Mouse (Mus musculus) intestine, embryonic 16.5 days (tissue): Measurements from ENCODE around the gene Susd4. TPM values are rescaled to one million over a fixed set of nuclear protein-coding genes. Genes with fewer than 3 reads are reported as not detected.

Source experiments
- ATAC-seq: fragments of 200-750 bp; cut with Nextera tagmentation; 2 replicates; pipeline ENCODE4 v1.8.0; 2017; ENCODE audit warnings: moderate TSS enrichment, moderate library complexity
- H3K27ac ChIP-seq: fragments of 300-500 bp; sonication (generic); 2 replicates; pipeline ENCODE4 v1.5.1; 2014; ENCODE audit warnings: mild to moderate bottlenecking, low read length
- H3K27me3 ChIP-seq: fragments of 300-500 bp; sonication (generic); replicated peaks from 2 replicates; pipeline ENCODE4 v1.6.1; 2014; ENCODE audit warnings: low read length, control low read depth, mixed read lengths; ENCODE audit not compliant: control insufficient read depth, insufficient read depth
- H3K36me3 ChIP-seq: fragments of 300-500 bp; sonication (generic); 2 replicates; pipeline ENCODE4 v1.6.1; 2014; ENCODE audit warnings: low read length, control low read depth; ENCODE audit not compliant: control insufficient read depth, insufficient read depth
- H3K4me1 ChIP-seq: fragments of 300-500 bp; sonication (generic); 2 replicates; pipeline ENCODE4 v1.6.1; 2014; ENCODE audit warnings: low read length, control low read depth, mixed read lengths; ENCODE audit not compliant: control insufficient read depth, insufficient read depth
- H3K4me2 ChIP-seq: fragments of 300-500 bp; sonication (generic); 2 replicates; pipeline ENCODE4 v1.6.1; 2014; ENCODE audit warnings: low read depth, low read length, control low read depth
- H3K4me3 ChIP-seq: fragments of 300-500 bp; sonication (generic); 2 replicates; pipeline ENCODE4 v1.5.1; 2014; ENCODE audit warnings: mild to moderate bottlenecking, low read length
- H3K9ac ChIP-seq: fragments of 300-500 bp; sonication (generic); 2 replicates; pipeline ENCODE4 v1.6.1; 2014; ENCODE audit warnings: low read depth, low read length
- H3K9me3 ChIP-seq: fragments of 300-500 bp; sonication (generic); 2 replicates; pipeline ENCODE4 v1.6.1; 2016; ENCODE audit warnings: low read length, control low read depth; ENCODE audit not compliant: control insufficient read depth
- WGBS: fragments of 180-500 bp; shearing (Covaris S2); extraction: QIAGEN DNeasy Blood & Tissue Kit; methylation state at CpG from one replicate; pipeline ENCODE4 v1.1.7; 2014; 5-methylcytosine and 5-hydroxymethylcytosine counted together
- polyA plus RNA-seq: library from polyadenylated mRNA; unstranded; fragments of >200 nt; fragmentation: Nextera tagmentation; extraction: Ambion mirVana; gene quantifications from 2 replicates; pipeline ENCODE4 v1.2.1, GENCODE M21; 2015

The Susd4 gene
- polyA plus RNA-seq, 1 experiment from 2014 or later, result 12.3 TPM

DNA sequence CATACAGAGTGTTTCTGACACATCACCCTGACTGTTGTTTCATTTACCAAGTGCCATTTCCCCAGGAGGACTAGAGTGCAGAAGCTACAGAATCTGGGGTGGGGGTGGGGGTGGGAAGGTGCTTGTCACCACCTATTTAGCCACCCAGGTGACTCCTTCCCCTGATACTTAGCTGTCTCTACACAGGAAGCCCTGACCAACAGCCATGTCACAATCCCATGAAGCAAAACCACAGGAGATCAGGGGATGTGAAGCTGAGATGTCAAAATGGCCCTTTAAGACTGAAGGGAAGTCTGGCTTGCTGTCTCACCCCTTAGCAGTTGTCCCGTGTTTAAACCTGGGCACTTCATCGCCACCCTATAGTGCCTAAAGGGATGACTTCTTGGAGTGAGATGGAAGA lies 37.9 kb downstream of the Susd4 start:
- no peak overlapping the region for H3K9ac ChIP-seq
- H3K4me3 ChIP-seq, result no peak overlapping the region
- WGBS, result 79% methylated on average over 2 of the region's 2 CpGs
- no peaks in the 10 kb centered on the region for H3K9me3 ChIP-seq
- H3K36me3 ChIP-seq, result no peaks in the 10 kb centered on the region
- no peaks in the 10 kb centered on the region for H3K27me3 ChIP-seq
- no peaks in the 10 kb centered on the region for H3K4me1 ChIP-seq
- ATAC-seq, result no peak
- H3K27ac ChIP-seq, result no peak overlapping the region
- no peak overlapping the region for H3K4me2 ChIP-seq

GRCm38 (mm10) chr1:182802891-182803290 lies 39.2 kb downstream of the Susd4 start:
- Histone ChIP-seq H3K27me3 (no peaks in the 10 kb centered on the region), H3K4me1 (no peaks in the 10 kb centered on the region), H3K27ac (no peak overlapping the region), H3K9ac (no peak overlapping the region), H3K9me3 (no peaks in the 10 kb centered on the region), H3K4me3 (no peak overlapping the region), H3K4me2 (no peak overlapping the region), H3K36me3 (no peaks in the 10 kb centered on the region)
- ATAC-seq, result no peak
- WGBS, result 65% methylated on average over 15 of the region's 15 CpGs

- H3K4me3 ChIP-seq, result no peak overlapping the region
- H3K9ac ChIP-seq, result 0 out of 2 replicates have a peak overlapping the region, but pooled peaks have one; percentile 3
- no peaks in the 10 kb centered on the region for H3K9me3 ChIP-seq
- H3K4me1 ChIP-seq, result peaks cover 5% of the 10 kb centered on the region; the same call in 1 of the 2 replicates
- no peak overlapping the region for H3K4me2 ChIP-seq
- H3K27ac ChIP-seq, result no peak overlapping the region
- H3K36me3 ChIP-seq, result no peaks in the 10 kb centered on the region
- ATAC-seq, result no peak
- H3K27me3 ChIP-seq, result no peaks in the 10 kb centered on the region
- WGBS, result 46% methylated on average over 7 of the region's 7 CpGs
Measured at GRCm38 (mm10) chr1:182813991-182814390, 50.3 kb downstream of the Susd4 start.

DNA sequence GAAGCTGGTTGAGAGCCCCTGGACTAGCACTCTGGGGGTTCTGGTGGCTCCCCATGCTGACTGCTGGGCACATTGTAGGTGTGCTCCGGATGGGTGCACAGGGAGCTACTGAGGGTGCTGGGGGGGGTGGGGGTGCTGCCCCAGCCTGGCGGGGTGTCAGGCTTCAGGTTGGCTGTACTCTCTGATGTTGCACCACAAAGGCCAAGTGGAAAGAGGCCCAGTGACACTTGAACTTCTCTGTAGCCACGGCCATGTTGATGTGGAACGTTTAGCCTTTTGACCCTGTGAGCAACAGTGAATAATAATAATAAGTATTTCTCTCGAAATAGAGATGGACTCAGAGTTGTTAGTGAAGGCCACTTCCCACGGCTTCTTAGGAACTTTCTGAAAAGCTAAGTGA lies 50.9 kb downstream of the Susd4 start:
- no peak for ATAC-seq
- no peak overlapping the region for H3K9ac ChIP-seq
- H3K4me1 ChIP-seq, result peaks cover 8% of the 10 kb centered on the region; the same call in 1 of the 2 replicates
- no peak overlapping the region for H3K4me2 ChIP-seq
- H3K4me3 ChIP-seq, result no peak overlapping the region
- H3K36me3 ChIP-seq, result no peaks in the 10 kb centered on the region
- H3K9me3 ChIP-seq, result no peaks in the 10 kb centered on the region
- H3K27ac ChIP-seq, result no peak overlapping the region
- 87% methylated on average over 6 of the region's 6 CpGs for WGBS
- H3K27me3 ChIP-seq, result no peaks in the 10 kb centered on the region

GRCm38 (mm10) chr1:182817106-182817505 lies 53.4 kb downstream of the Susd4 start:
- Histone ChIP-seq H3K4me3 (no peak overlapping the region), H3K27me3 (no peaks in the 10 kb centered on the region), H3K4me2 (no peak overlapping the region), H3K4me1 (peaks cover 8% of the 10 kb centered on the region; the same call in 1 of the 2 replicates), H3K36me3 (no peaks in the 10 kb centered on the region), H3K27ac (no peak overlapping the region), H3K9me3 (no peaks in the 10 kb centered on the region), H3K9ac (no peak overlapping the region)
- no peak for ATAC-seq
- WGBS, result 58% methylated on average over 5 of the region's 5 CpGs

DNA sequence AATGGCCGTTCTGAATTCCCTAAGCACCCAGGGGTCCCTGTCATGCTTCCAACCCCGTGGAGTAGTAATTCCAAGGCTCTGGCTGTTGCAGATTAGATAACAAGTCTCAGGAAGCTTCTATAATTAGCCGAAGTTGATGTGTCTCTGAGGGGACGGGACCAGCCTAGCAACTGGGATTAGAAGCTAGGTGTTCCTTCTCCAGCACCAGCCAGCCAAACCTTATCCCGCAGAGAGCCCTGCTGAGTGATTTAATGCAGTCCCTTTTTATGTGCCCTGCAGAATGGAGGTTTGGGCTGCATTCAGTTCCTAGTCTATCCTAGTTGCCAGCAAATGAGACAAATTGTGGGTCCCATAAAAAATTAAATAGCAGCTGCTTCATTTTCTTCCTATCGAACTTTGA lies 54.0 kb downstream of the Susd4 start:
- peaks cover 8% of the 10 kb centered on the region; the same call in 1 of the 2 replicates for H3K4me1 ChIP-seq
- H3K9ac ChIP-seq, result no peak overlapping the region
- H3K4me3 ChIP-seq, result no peak overlapping the region
- no peak overlapping the region for H3K27ac ChIP-seq
- 32% methylated on average over 6 of the region's 6 CpGs for WGBS
- H3K27me3 ChIP-seq, result no peaks in the 10 kb centered on the region
- H3K36me3 ChIP-seq, result no peaks in the 10 kb centered on the region
- H3K4me2 ChIP-seq, result no peak overlapping the region
- no peaks in the 10 kb centered on the region for H3K9me3 ChIP-seq
- no peak for ATAC-seq

DNA sequence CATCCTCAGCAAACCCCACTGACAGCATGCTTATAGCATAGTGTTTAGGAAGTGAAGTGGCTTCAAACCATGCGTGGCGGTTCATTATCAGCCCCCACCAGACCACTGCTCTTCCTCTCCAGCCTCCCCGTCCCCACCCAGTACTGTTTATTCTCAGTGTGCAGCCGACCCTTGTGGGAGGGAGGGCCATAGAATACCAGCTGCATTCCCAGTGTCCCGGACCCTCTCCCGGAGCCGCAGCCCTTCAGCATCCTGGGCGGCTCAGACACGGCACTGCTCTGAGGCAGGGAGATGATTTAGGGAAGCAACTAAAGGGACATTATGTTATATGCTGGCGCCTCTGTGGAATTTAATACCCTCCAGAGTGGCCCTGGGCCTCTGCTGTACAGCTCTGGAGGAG lies 55.3 kb downstream of the Susd4 start:
- no peak overlapping the region for H3K4me3 ChIP-seq
- H3K9ac ChIP-seq, result no peak overlapping the region
- peaks cover 7% of the 10 kb centered on the region; the same call in 1 of the 2 replicates for H3K4me1 ChIP-seq
- peak; percentile 70 for ATAC-seq
- H3K9me3 ChIP-seq, result no peaks in the 10 kb centered on the region
- 0 out of 2 replicates have a peak overlapping the region, but pooled peaks have one; percentile 5 for H3K4me2 ChIP-seq
- no peaks in the 10 kb centered on the region for H3K36me3 ChIP-seq
- 30% methylated on average over 10 of the region's 10 CpGs for WGBS
- no peaks in the 10 kb centered on the region for H3K27me3 ChIP-seq
- H3K27ac ChIP-seq, result no peak overlapping the region

- peaks cover 8% of the 10 kb centered on the region for H3K4me1 ChIP-seq
- no peaks in the 10 kb centered on the region for H3K36me3 ChIP-seq
- no peak overlapping the region for H3K27ac ChIP-seq
- no peak for ATAC-seq
- WGBS, result 75% methylated on average over 10 of the region's 10 CpGs
- no peak overlapping the region for H3K9ac ChIP-seq
- no peaks in the 10 kb centered on the region for H3K9me3 ChIP-seq
- no peak overlapping the region for H3K4me3 ChIP-seq
- H3K27me3 ChIP-seq, result no peaks in the 10 kb centered on the region
- no peak overlapping the region for H3K4me2 ChIP-seq
Measured at GRCm38 (mm10) chr1:182822729-182823128, 59.1 kb downstream of the Susd4 start.

- no peaks in the 10 kb centered on the region for H3K27me3 ChIP-seq
- no peak for ATAC-seq
- H3K4me1 ChIP-seq, result peaks cover 7% of the 10 kb centered on the region
- H3K4me2 ChIP-seq, result no peak overlapping the region
- no peak overlapping the region for H3K27ac ChIP-seq
- H3K9me3 ChIP-seq, result no peaks in the 10 kb centered on the region
- H3K36me3 ChIP-seq, result no peaks in the 10 kb centered on the region
- no peak overlapping the region for H3K4me3 ChIP-seq
- WGBS, result 64% methylated on average over 21 of the region's 21 CpGs
- no peak overlapping the region for H3K9ac ChIP-seq
Measured at GRCm38 (mm10) chr1:182823723-182824421, 60.2 kb downstream of the Susd4 start.

- Histone ChIP-seq H3K4me1 (peaks cover 3% of the 10 kb centered on the region; the same call in 1 of the 2 replicates), H3K27ac (no peak overlapping the region), H3K36me3 (no peaks in the 10 kb centered on the region), H3K4me3 (no peak overlapping the region), H3K9me3 (no peaks in the 10 kb centered on the region), H3K4me2 (no peak overlapping the region), H3K9ac (no peak overlapping the region), H3K27me3 (no peaks in the 10 kb centered on the region)
- ATAC-seq, result no peak
- WGBS, result 28% methylated on average over 3 of the region's 3 CpGs
Measured at GRCm38 (mm10) chr1:182826557-182826956, 62.9 kb downstream of the Susd4 start.
